Mouse (Mus musculus): ENCODE data around the gene Arhgap15.

- TF ChIP-seq HCFC1 (IDR thresholded peaks at IDR 0.05; ENCODE audit: borderline replicate concordance, insufficient read depth, low read length) (no peak), CHD2 (IDR thresholded peaks at IDR 0.05; ENCODE audit: low read depth, low read length) (no peak), ZNF384 (IDR thresholded peaks at IDR 0.05; ENCODE audit: low read depth, low read length) (no peak), MAFK (IDR thresholded peaks at IDR 0.05; ENCODE audit: insufficient read depth, low read depth, low read length) (no peak), ZC3H11A (IDR thresholded peaks at IDR 0.05; ENCODE audit: borderline replicate concordance, low read depth, low read length) (no peak)
Observed at GRCm38 (mm10) chr2:43783759-43784735, 35.4 kb downstream of the Arhgap15 start.
